Mouse (Mus musculus) MEL (cell line): ENCODE measurements at regions not wholly inside any gene's neighbourhood (a gene's known extent, or its start where the extent isn't known, plus 50 kb on each side); places are given as distances from the start of the nearest gene placed in this dataset.

Source experiments
- DNase-seq: peaks from one replicate; pipeline ENCODE4 v3.0.0; 2011; ENCODE audit warnings: low read depth, low spot score
- H3K27ac ChIP-seq: 2 replicates; pipeline ENCODE4 v1.5.1; 2012; ENCODE audit warnings: low read depth, mild to moderate bottlenecking, control low read depth, low read length, moderate library complexity; ENCODE audit not compliant: control insufficient read depth
- H3K27me3 ChIP-seq, 2 experiments: fragments of 150-350 bp in 1 of 2; sonication (generic) in 1 of 2; 2 replicates each; pipeline ENCODE4 v1.6.1; 2012; ENCODE audit warnings: low read length in 2 of 2, mild to moderate bottlenecking in 2 of 2, improper control_type of control experiment in 1 of 2, moderate library complexity in 1 of 2; ENCODE audit not compliant: insufficient read depth in 2 of 2, control insufficient read depth in 1 of 2
- H3K36me3 ChIP-seq, 2 experiments: 2 replicates each; pipeline ENCODE4 v1.6.1; 2012 to 2014; ENCODE audit warnings: low read length in 2 of 2, improper control_type of control experiment in 1 of 2, inconsistent platforms in 1 of 2, mild to moderate bottlenecking in 1 of 2; ENCODE audit not compliant: insufficient read depth in 2 of 2, control insufficient read depth in 1 of 2
- H3K4me1 ChIP-seq, 2 experiments: fragments of 150-350 bp in 1 of 2; sonication (generic) in 1 of 2; 2 replicates each; pipeline ENCODE4 v1.6.1; 2012; ENCODE audit warnings: low read length in 2 of 2, improper control_type of control experiment in 1 of 2, mild to moderate bottlenecking in 1 of 2; ENCODE audit not compliant: insufficient read depth in 2 of 2, control insufficient read depth in 1 of 2
- H3K4me3 ChIP-seq, 2 experiments: fragments of 150-350 bp in 1 of 2; sonication (generic) in 1 of 2; 2 replicates each; pipeline ENCODE4 v1.5.1; 2012; ENCODE audit warnings: low read depth in 2 of 2, low read length in 2 of 2, mild to moderate bottlenecking in 2 of 2, moderate library complexity in 2 of 2, control low read depth in 1 of 2, improper control_type of control experiment in 1 of 2; ENCODE audit not compliant: control insufficient read depth in 1 of 2, insufficient read depth in 1 of 2
- H3K79me2 ChIP-seq: 2 replicates; pipeline ENCODE4 v1.6.1; 2012; ENCODE audit warnings: mild to moderate bottlenecking, low read length, moderate library complexity; ENCODE audit not compliant: control insufficient read depth, poor library complexity, insufficient read depth
- H3K9ac ChIP-seq: 2 replicates; pipeline ENCODE4 v1.6.1; 2012; ENCODE audit warnings: low read depth, mild to moderate bottlenecking, control low read depth, low read length, moderate library complexity; ENCODE audit not compliant: control insufficient read depth, poor library complexity, severe bottlenecking
- H3K9me3 ChIP-seq: fragments of 150-350 bp; sonication (generic); replicated peaks from 2 replicates; pipeline ENCODE4 v1.6.1; 2012; ENCODE audit warnings: mild to moderate bottlenecking, low read length, improper control_type of control experiment, moderate library complexity; ENCODE audit not compliant: insufficient read depth
- BHLHE40 ChIP-seq: IDR thresholded peaks from 2 replicates; pipeline ENCODE4 v1.6.1; 2012; ENCODE audit warnings: low read depth, mild to moderate bottlenecking, inconsistent platforms, low read length, improper control_type of control experiment, borderline replicate concordance
- CHD1 ChIP-seq: IDR thresholded peaks from 2 replicates; pipeline ENCODE4 v1.6.1; 2012; ENCODE audit warnings: low read depth, mild to moderate bottlenecking, inconsistent platforms, low read length, improper control_type of control experiment
- CHD2 ChIP-seq: IDR thresholded peaks from 2 replicates; pipeline ENCODE4 v1.6.1; 2011; ENCODE audit warnings: low read length, improper control_type of control experiment
- CTCF ChIP-seq, 3 experiments: IDR thresholded peaks in 2 of 3; conservative IDR thresholded peaks in 1 of 3; 2 replicates each; pipeline ENCODE4 v1.5.1; 2011 to 2012; ENCODE audit warnings: low read length in 3 of 3, low read depth in 2 of 3, mild to moderate bottlenecking in 2 of 3, improper control_type of control experiment in 1 of 3, inconsistent platforms in 1 of 3, mixed read lengths in 1 of 3, moderate library complexity in 1 of 3; ENCODE audit not compliant: control insufficient read depth in 1 of 3, insufficient read depth in 1 of 3, poor library complexity in 1 of 3, severe bottlenecking in 1 of 3
- EP300 ChIP-seq, 2 experiments: IDR thresholded peaks; 2 replicates each; pipeline ENCODE4 v1.6.1; 2011; ENCODE audit warnings: improper control_type of control experiment in 2 of 2, low read length in 2 of 2, low read depth in 1 of 2, mild to moderate bottlenecking in 1 of 2
- ETS1 ChIP-seq: IDR thresholded peaks from 2 replicates; pipeline ENCODE4 v1.6.1; 2012; ENCODE audit warnings: low read depth, mild to moderate bottlenecking, inconsistent platforms, low read length, improper control_type of control experiment, moderate library complexity
- GATA1 ChIP-seq: IDR thresholded peaks from 2 replicates; pipeline ENCODE4 v1.6.1; 2011; ENCODE audit warnings: low read depth, low read length, improper control_type of control experiment
- HCFC1 ChIP-seq: IDR thresholded peaks from 2 replicates; pipeline ENCODE4 v1.6.1; 2012; ENCODE audit warnings: low read depth, mild to moderate bottlenecking, inconsistent platforms, low read length, improper control_type of control experiment, moderate library complexity
- JUND ChIP-seq: IDR thresholded peaks from 2 replicates; pipeline ENCODE4 v1.6.1; 2011; ENCODE audit warnings: low read depth, mild to moderate bottlenecking, improper control_type of control experiment, low read length
- MAZ ChIP-seq: IDR thresholded peaks from 2 replicates; pipeline ENCODE4 v1.6.1; 2012; ENCODE audit warnings: low read depth, mild to moderate bottlenecking, inconsistent platforms, low read length, improper control_type of control experiment
- NRF1 ChIP-seq: IDR thresholded peaks from 2 replicates; pipeline ENCODE4 v1.6.1; 2014; ENCODE audit warnings: low read depth, mild to moderate bottlenecking, inconsistent platforms, low read length, improper control_type of control experiment, moderate library complexity; ENCODE audit not compliant: poor library complexity, insufficient read depth, severe bottlenecking
- POLR2AphosphoS2 ChIP-seq: IDR thresholded peaks from 2 replicates; pipeline ENCODE4 v1.6.1; 2011; ENCODE audit warnings: low read length, improper control_type of control experiment
- POLR2AphosphoS5 ChIP-seq: IDR thresholded peaks from 2 replicates; pipeline ENCODE4 v1.6.1; 2012; ENCODE audit warnings: low read depth, borderline replicate concordance, mild to moderate bottlenecking, inconsistent platforms, low read length, moderate library complexity, mixed read lengths
- RAD21 ChIP-seq: IDR thresholded peaks from 2 replicates; pipeline ENCODE4 v1.6.1; 2011; ENCODE audit warnings: mild to moderate bottlenecking, low read depth, low read length, improper control_type of control experiment
- TAL1 ChIP-seq: IDR thresholded peaks from 2 replicates; pipeline ENCODE4 v1.6.1; 2012; ENCODE audit warnings: mild to moderate bottlenecking, inconsistent platforms, low read length, moderate library complexity, mixed read lengths
- TBP ChIP-seq: IDR thresholded peaks from 2 replicates; pipeline ENCODE4 v1.8.0; 2011; ENCODE audit warnings: low read depth, low read length, improper control_type of control experiment
- TCF12 ChIP-seq: IDR thresholded peaks from 2 replicates; pipeline ENCODE4 v1.6.1; 2014; ENCODE audit warnings: low read depth, mild to moderate bottlenecking, inconsistent platforms, low read length, improper control_type of control experiment, moderate library complexity
- UBTF ChIP-seq: IDR thresholded peaks from 2 replicates; pipeline ENCODE4 v1.6.1; 2012; ENCODE audit warnings: low read depth, mild to moderate bottlenecking, inconsistent platforms, low read length, improper control_type of control experiment, moderate library complexity, borderline replicate concordance; ENCODE audit not compliant: insufficient read depth
- USF1 ChIP-seq: IDR thresholded peaks from 2 replicates; pipeline ENCODE4 v1.6.1; 2014; ENCODE audit warnings: low read depth, mild to moderate bottlenecking, inconsistent platforms, low read length, improper control_type of control experiment, moderate library complexity
- USF2 ChIP-seq, 2 experiments: IDR thresholded peaks; 2 replicates each; pipeline ENCODE4 v1.6.1; 2011 to 2012; ENCODE audit warnings: improper control_type of control experiment in 2 of 2, low read length in 2 of 2, borderline replicate concordance in 1 of 2, inconsistent platforms in 1 of 2, low read depth in 1 of 2, mild to moderate bottlenecking in 1 of 2; ENCODE audit not compliant: insufficient read depth in 1 of 2
- ZC3H11A ChIP-seq: IDR thresholded peaks from 2 replicates; pipeline ENCODE4 v1.6.1; 2012; ENCODE audit warnings: low read depth, mild to moderate bottlenecking, inconsistent platforms, low read length, improper control_type of control experiment
- ZKSCAN1 ChIP-seq: IDR thresholded peaks from 2 replicates; pipeline ENCODE4 v1.6.1; 2012; ENCODE audit warnings: low read depth, mild to moderate bottlenecking, inconsistent platforms, low read length, improper control_type of control experiment, moderate library complexity
- ZMIZ1 ChIP-seq: IDR thresholded peaks from 2 replicates; pipeline ENCODE4 v1.6.1; 2012; ENCODE audit warnings: low read depth, mild to moderate bottlenecking, inconsistent platforms, low read length, improper control_type of control experiment, moderate library complexity
- ZNF384 ChIP-seq: IDR thresholded peaks from 2 replicates; pipeline ENCODE4 v1.6.1; 2012; ENCODE audit warnings: low read depth, mild to moderate bottlenecking, inconsistent platforms, low read length, improper control_type of control experiment

DNA sequence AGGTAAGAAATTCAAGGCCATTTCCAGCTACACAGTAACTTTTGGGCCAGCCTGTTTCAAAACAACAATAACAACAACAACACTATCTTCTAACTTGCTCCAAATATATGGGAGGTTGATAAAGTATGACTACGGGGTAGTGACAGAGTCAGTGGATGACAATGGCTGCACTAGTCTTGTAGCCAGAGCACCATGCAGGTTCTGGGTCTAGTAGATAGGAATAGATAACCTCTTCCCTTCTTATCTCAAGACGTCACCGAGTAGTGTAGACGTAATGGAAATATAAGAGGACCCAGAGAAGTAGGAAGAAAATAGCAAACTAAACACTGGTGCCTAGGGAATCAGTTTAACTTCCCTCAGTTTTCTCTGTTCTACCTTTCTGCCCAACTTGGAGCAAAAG, 88.8 kb upstream of the Tmem161b start:
- Histone ChIP-seq H3K9ac (no peak overlapping the region), H3K79me2 (no peaks in the 10 kb centered on the region), H3K27ac (no peak overlapping the region), H3K4me3 (no peak overlapping the region), H3K4me1 (peaks cover 0 to 3% of the 10 kb centered on the region in 2 experiments; a peak in 2 of 4 replicates), H3K36me3 (peaks cover 0 to 4% of the 10 kb centered on the region in 2 experiments; a peak in 2 of 4 replicates), H3K9me3 (no peaks in the 10 kb centered on the region), H3K27me3 (no peaks in the 10 kb centered on the region)
- peak; percentile 19 for DNase-seq
- TF ChIP-seq ETS1 (peak; percentile 19; the same call in 1 of the 2 replicates), RAD21 (no peak), HCFC1 (no peak), POLR2AphosphoS2 (no peak), USF1 (no peak), CTCF (IDR thresholded peaks at IDR 0.05 in 2 of 3, conservative IDR thresholded peaks at IDR 0.05 in 1 of 3; ENCODE audit: control insufficient read depth in 1 of 3, insufficient read depth in 1 of 3, low read depth in 2 of 3, low read length in 3 of 3, poor library complexity in 1 of 3, severe bottlenecking in 1 of 3) (no peak), GATA1 (peak; percentile 67), UBTF (no peak), JUND (no peak), ZMIZ1 (no peak), MAZ (no peak), POLR2AphosphoS5 (no peak), USF2 (IDR thresholded peaks at IDR 0.05; ENCODE audit: borderline replicate concordance in 1 of 2, insufficient read depth in 1 of 2, low read depth in 1 of 2, low read length in 2 of 2) (no peak), TCF12 (peak; percentile 70), BHLHE40 (no peak), NRF1 (no peak), EP300 (IDR thresholded peaks at IDR 0.05; ENCODE audit: low read depth in 1 of 2, low read length in 2 of 2) (peak; percentile 54 to 67), ZC3H11A (no peak), ZKSCAN1 (no peak), ZNF384 (no peak), CHD1 (no peak), TBP (no peak)

GRCm38 (mm10) chr13:84140835-84141234, 81.3 kb upstream of the Tmem161b start:
- no peaks in the 10 kb centered on the region for H3K27me3 ChIP-seq
- no peaks in the 10 kb centered on the region for H3K79me2 ChIP-seq
- H3K4me1 ChIP-seq, result no peaks in the 10 kb centered on the region; a peak in 1 of 4 replicates
- peak; percentile 21 for DNase-seq
- H3K4me3 ChIP-seq, result no peak overlapping the region
- no peak overlapping the region for H3K9ac ChIP-seq
- no peaks in the 10 kb centered on the region for H3K9me3 ChIP-seq
- TF ChIP-seq CHD1 (no peak), EP300 (IDR thresholded peaks at IDR 0.05; ENCODE audit: low read depth in 1 of 2, low read length in 2 of 2) (no peak), TAL1 (no peak), CHD2 (no peak), NRF1 (no peak)
- no peak overlapping the region for H3K27ac ChIP-seq
- no peaks in the 10 kb centered on the region for H3K36me3 ChIP-seq
